Mouse (Mus musculus): ENCODE data around the gene Cd151.

DNA sequence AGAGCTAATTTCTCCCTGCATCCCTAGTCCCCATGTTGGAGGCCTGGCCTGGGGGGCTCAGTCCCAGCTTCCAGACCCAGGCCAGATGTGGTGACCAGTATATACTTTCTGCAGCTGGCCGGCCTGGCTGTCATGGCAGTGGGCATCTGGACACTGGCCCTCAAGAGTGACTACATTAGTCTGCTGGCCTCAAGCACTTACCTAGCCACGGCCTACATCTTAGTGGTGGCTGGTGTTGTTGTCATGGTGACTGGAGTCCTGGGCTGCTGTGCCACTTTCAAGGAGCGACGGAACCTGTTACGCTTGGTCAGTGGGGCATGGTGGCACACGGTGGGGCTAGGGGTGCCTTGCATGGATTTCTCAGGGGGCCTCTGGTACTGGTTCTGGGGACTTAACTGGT, 2.2 kb downstream of the Cd151 start:
- TF ChIP-seq CTCF (conservative IDR thresholded peaks at IDR 0.05; ENCODE audit: low read length), result no peak
- TF ChIP-seq NANOG (IDR thresholded peaks at IDR 0.05; ENCODE audit: borderline replicate concordance, low read length), result no peak

All from E14TG2a.4 (cell line).